Mouse (Mus musculus) liver, adult (tissue): Measurements from ENCODE around the gene Gm10642.

Experiments
- GATA4 ChIP-seq: IDR thresholded peaks from 2 replicates; pipeline ENCODE4 v1.6.1; 2014; ENCODE audit warnings: mild to moderate bottlenecking, low read length; ENCODE audit not compliant: insufficient replicate concordance

Gene Gm10642

GRCm38 (mm10) chr9:70668048-70668447 is 12.0 kb downstream of the Gm10642 start:
- TF ChIP-seq GATA4 = no peak

GRCm38 (mm10) chr9:70669197-70669596 is 13.1 kb downstream of the Gm10642 start:
- TF ChIP-seq GATA4 = no peak

- TF ChIP-seq GATA4 = no peak
Observed at GRCm38 (mm10) chr9:70670381-70670780, 14.3 kb downstream of the Gm10642 start.

GRCm38 (mm10) chr9:70671278-70671677 is 15.2 kb downstream of the Gm10642 start:
- TF ChIP-seq GATA4 = no peak

- TF ChIP-seq GATA4 = no peak
Observed at GRCm38 (mm10) chr9:70671772-70672579, 15.9 kb downstream of the Gm10642 start.

- no peak for TF ChIP-seq GATA4
Observed at GRCm38 (mm10) chr9:70673656-70674055, 17.6 kb downstream of the Gm10642 start.

- no peak for TF ChIP-seq GATA4
Observed at GRCm38 (mm10) chr9:70675117-70675516, 19.1 kb downstream of the Gm10642 start.

GRCm38 (mm10) chr9:70675961-70676360 is 19.9 kb downstream of the Gm10642 start:
- TF ChIP-seq GATA4 = no peak

- TF ChIP-seq GATA4 = peak; percentile 7; the same call in 1 of the 2 replicates
Observed at GRCm38 (mm10) chr9:70678682-70679131, 22.7 kb downstream of the Gm10642 start, which contains the start of gene Adam10. Adam10 (plus strand) TSS chr9:70678997.

GRCm38 (mm10) chr9:70679132-70680091 is 23.4 kb downstream of the Gm10642 start:
- TF ChIP-seq GATA4 = no peak

- TF ChIP-seq GATA4 = no peak
Observed at GRCm38 (mm10) chr9:70682202-70682601, 26.2 kb downstream of the Gm10642 start.

- TF ChIP-seq GATA4 = no peak
Observed at GRCm38 (mm10) chr9:70688301-70688968, 32.4 kb downstream of the Gm10642 start.

- TF ChIP-seq GATA4 = no peak
Observed at GRCm38 (mm10) chr9:70689926-70690325, 33.9 kb downstream of the Gm10642 start.

- no peak for TF ChIP-seq GATA4
Observed at GRCm38 (mm10) chr9:70690579-70690978, 34.5 kb downstream of the Gm10642 start.
